Mouse (Mus musculus): ENCODE results near the gene Ap3b1. TPM values are rescaled to one million over a fixed set of nuclear protein-coding genes. Genes with fewer than 3 reads are reported as not detected.

The Ap3b1 gene
- polyA plus RNA-seq, 1 experiment from 2014 or later: 39.4 TPM

DNA sequence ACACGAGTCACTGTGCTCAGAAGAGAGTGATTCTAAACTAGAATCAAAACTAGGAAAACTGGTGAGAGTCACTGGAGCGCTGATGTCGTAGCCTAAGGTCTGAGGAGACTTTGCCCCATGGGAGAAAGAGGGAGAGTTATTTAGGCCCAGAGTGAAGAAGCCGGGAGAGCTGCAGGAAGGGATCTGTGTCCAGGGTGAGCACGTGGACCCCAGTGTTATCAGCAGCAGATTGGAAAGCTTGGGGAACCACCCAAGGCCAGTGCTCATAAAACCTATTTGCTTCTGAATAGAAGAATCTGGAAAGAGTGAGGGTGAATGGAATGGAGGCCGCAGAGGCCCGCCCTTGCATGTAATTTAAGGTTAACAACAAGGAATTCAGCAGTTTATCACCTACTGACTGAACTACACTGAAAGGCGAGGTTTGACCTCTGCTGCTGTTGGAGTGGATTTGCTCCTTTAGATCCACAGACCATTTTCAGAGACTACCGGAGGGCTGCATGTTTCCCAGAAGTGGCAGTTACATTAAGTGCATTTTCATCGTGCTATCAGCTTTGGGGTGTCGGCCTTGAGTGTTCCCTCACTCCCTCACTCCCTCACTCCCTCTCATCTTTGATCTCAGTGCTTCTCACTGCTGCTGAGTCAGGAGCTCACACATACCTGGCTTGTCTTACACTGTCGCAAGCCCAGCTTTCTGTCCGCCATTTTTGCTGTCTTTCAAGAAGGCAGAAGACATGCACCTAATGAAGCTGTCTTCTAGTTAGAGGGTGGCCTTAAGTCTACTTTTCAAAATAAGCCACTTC, 6.5 kb downstream of the Ap3b1 start:
- Histone ChIP-seq H3K4me2 (ENCODE audit: low read depth, severe bottlenecking) (no peak overlapping the region), H3K27ac (replicated peaks; ENCODE audit: low read depth, low read length) (no peak overlapping the region), H3K36me3 (ENCODE audit: control insufficient read depth, insufficient read depth, low read length) (no peaks in the 10 kb centered on the region; the same call in 1 of the 2 replicates), H3K9me3 (ENCODE audit: control insufficient read depth, low read length) (no peaks in the 10 kb centered on the region), H3K4me1 (ENCODE audit: control insufficient read depth, insufficient read depth, low read length) (no peaks in the 10 kb centered on the region), H3K27me3 (ENCODE audit: control insufficient read depth, insufficient read depth, low read length) (no peaks in the 10 kb centered on the region), H3K4me3 (ENCODE audit: low read depth, low read length) (no peak overlapping the region), H3K9ac (ENCODE audit: low read length) (no peak overlapping the region)
- DNase-seq (ENCODE audit: low spot score) (no peak), ATAC-seq (ENCODE audit: insufficient number of reproducible peaks, low FRiP score, low TSS enrichment, low read depth) (no peak)
- 80% methylated on average over 13 of the region's 13 CpGs for WGBS

GRCm38 (mm10) chr13:94367869-94368268, 9.1 kb downstream of the Ap3b1 start:
- DNase-seq (ENCODE audit: low spot score): no peak
- H3K36me3 ChIP-seq (ENCODE audit: control insufficient read depth, insufficient read depth, low read length): no peaks in the 10 kb centered on the region; the same call in 1 of the 2 replicates
- no peaks in the 10 kb centered on the region for H3K9me3 ChIP-seq (ENCODE audit: control insufficient read depth, low read length)
- no peak overlapping the region for H3K9ac ChIP-seq (ENCODE audit: low read length)
- 85% methylated on average over 2 of the region's 2 CpGs for WGBS
- no peak overlapping the region for H3K4me3 ChIP-seq (ENCODE audit: low read depth, low read length)
- no peaks in the 10 kb centered on the region for H3K27me3 ChIP-seq (ENCODE audit: control insufficient read depth, insufficient read depth, low read length)
- no peak for ATAC-seq (ENCODE audit: insufficient number of reproducible peaks, low FRiP score, low TSS enrichment, low read depth)
- no peak overlapping the region for H3K4me2 ChIP-seq (ENCODE audit: low read depth, severe bottlenecking)
- no peak overlapping the region for H3K27ac ChIP-seq (replicated peaks; ENCODE audit: low read depth, low read length)
- H3K4me1 ChIP-seq (ENCODE audit: control insufficient read depth, insufficient read depth, low read length): no peaks in the 10 kb centered on the region

- Histone ChIP-seq H3K4me3 (ENCODE audit: low read depth, low read length) (no peak overlapping the region), H3K27me3 (ENCODE audit: control insufficient read depth, insufficient read depth, low read length) (no peaks in the 10 kb centered on the region), H3K9me3 (ENCODE audit: control insufficient read depth, low read length) (no peaks in the 10 kb centered on the region), H3K36me3 (ENCODE audit: control insufficient read depth, insufficient read depth, low read length) (no peaks in the 10 kb centered on the region), H3K27ac (replicated peaks; ENCODE audit: low read depth, low read length) (no peak overlapping the region), H3K9ac (ENCODE audit: low read length) (no peak overlapping the region), H3K4me2 (ENCODE audit: low read depth, severe bottlenecking) (no peak overlapping the region), H3K4me1 (ENCODE audit: control insufficient read depth, insufficient read depth, low read length) (no peaks in the 10 kb centered on the region)
- WGBS: 94% methylated on average over 10 of the region's 10 CpGs
- no peak for ATAC-seq (ENCODE audit: insufficient number of reproducible peaks, low FRiP score, low TSS enrichment, low read depth)
- no peak for DNase-seq (ENCODE audit: low spot score)
Observed at GRCm38 (mm10) chr13:94370521-94370920, 11.8 kb downstream of the Ap3b1 start.

DNA sequence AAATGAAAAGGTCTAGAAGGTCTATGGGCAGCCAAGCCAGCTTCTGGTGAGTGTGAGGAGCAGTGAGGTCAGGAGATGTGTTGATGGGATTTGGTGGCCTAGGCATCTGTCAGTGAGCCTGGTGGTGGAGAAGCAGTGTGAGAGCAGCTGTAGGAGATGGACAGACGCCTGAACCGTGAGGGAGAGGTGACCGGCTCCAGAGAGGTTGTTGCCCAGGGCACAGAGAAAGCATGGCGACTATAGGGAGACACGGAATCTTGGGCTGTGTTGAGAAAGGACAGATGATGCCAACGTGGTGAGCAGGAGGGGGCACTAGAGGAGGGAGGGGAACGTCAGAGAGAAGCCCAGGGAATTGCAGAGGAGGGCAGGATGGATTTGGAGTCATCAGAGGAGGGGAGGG, 13.3 kb downstream of the Ap3b1 start:
- no peak overlapping the region for H3K9ac ChIP-seq (ENCODE audit: low read length)
- H3K27me3 ChIP-seq (ENCODE audit: control insufficient read depth, insufficient read depth, low read length): no peaks in the 10 kb centered on the region
- WGBS: 71% methylated on average over 7 of the region's 7 CpGs
- H3K27ac ChIP-seq (replicated peaks; ENCODE audit: low read depth, low read length): no peak overlapping the region
- H3K4me3 ChIP-seq (ENCODE audit: low read depth, low read length): no peak overlapping the region
- no peaks in the 10 kb centered on the region for H3K36me3 ChIP-seq (ENCODE audit: control insufficient read depth, insufficient read depth, low read length)
- H3K4me2 ChIP-seq (ENCODE audit: low read depth, severe bottlenecking): no peak overlapping the region
- no peak for DNase-seq (ENCODE audit: low spot score)
- ATAC-seq (ENCODE audit: insufficient number of reproducible peaks, low FRiP score, low TSS enrichment, low read depth): no peak
- H3K9me3 ChIP-seq (ENCODE audit: control insufficient read depth, low read length): no peaks in the 10 kb centered on the region
- H3K4me1 ChIP-seq (ENCODE audit: control insufficient read depth, insufficient read depth, low read length): no peaks in the 10 kb centered on the region

GRCm38 (mm10) chr13:94374131-94374530, 15.4 kb downstream of the Ap3b1 start:
- DNase-seq (ENCODE audit: low spot score): no peak
- Histone ChIP-seq H3K9me3 (ENCODE audit: control insufficient read depth, low read length) (no peaks in the 10 kb centered on the region), H3K4me3 (ENCODE audit: low read depth, low read length) (no peak overlapping the region), H3K4me1 (ENCODE audit: control insufficient read depth, insufficient read depth, low read length) (no peaks in the 10 kb centered on the region), H3K36me3 (ENCODE audit: control insufficient read depth, insufficient read depth, low read length) (no peaks in the 10 kb centered on the region), H3K9ac (ENCODE audit: low read length) (no peak overlapping the region), H3K4me2 (ENCODE audit: low read depth, severe bottlenecking) (no peak overlapping the region), H3K27ac (replicated peaks; ENCODE audit: low read depth, low read length) (no peak overlapping the region), H3K27me3 (ENCODE audit: control insufficient read depth, insufficient read depth, low read length) (no peaks in the 10 kb centered on the region)
- 92% methylated on average over 3 of the region's 3 CpGs for WGBS
- ATAC-seq (ENCODE audit: insufficient number of reproducible peaks, low FRiP score, low TSS enrichment, low read depth): no peak

DNA sequence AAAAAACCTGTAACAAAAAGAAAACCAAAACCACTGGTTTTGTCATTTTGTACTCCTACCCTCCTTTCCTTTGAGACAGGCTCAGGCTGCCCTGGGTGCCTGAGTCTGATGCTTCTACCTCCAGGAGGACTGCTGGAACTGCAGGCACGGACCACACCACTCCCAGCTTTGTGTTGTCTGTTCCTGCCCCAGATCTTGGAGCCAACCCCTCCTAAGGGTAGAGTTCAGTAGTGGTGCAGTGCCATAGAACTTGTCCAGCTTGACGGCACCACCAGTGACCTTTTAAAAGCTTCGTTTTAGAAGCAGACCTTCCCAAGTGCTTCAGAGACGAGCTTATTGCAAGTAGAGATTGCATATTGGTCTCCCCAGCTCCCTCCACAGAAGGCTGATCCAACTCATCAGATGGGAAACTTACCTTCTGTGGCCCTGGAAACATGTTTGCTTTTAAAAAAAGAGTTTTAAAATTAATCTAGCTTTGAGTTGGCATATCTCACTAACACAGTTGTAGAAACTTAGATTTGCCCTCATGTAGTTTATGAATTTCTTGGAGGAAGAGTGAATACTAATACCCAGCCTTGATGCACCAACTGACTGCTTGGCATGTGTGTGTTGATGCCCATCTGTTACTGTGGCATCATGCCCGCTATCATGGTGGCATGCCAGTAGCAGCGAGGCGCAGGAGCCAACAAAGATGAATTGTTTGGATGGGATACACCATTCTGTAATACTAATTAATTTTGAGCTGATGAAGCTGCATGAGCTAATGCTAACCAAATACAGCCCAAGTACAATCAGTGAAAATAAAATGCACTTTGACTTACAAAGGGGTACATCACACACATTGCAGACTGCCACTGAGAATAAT, 17.0 kb downstream of the Ap3b1 start:
- no peak overlapping the region for H3K9ac ChIP-seq (ENCODE audit: low read length)
- no peak overlapping the region for H3K4me3 ChIP-seq (ENCODE audit: low read depth, low read length)
- 90% methylated on average over 7 of the region's 7 CpGs for WGBS
- no peak for DNase-seq (ENCODE audit: low spot score)
- ATAC-seq (ENCODE audit: insufficient number of reproducible peaks, low FRiP score, low TSS enrichment, low read depth): no peak
- H3K27ac ChIP-seq (replicated peaks; ENCODE audit: low read depth, low read length): no peak overlapping the region
- H3K27me3 ChIP-seq (ENCODE audit: control insufficient read depth, insufficient read depth, low read length): no peaks in the 10 kb centered on the region
- H3K4me2 ChIP-seq (ENCODE audit: low read depth, severe bottlenecking): no peak overlapping the region
- no peaks in the 10 kb centered on the region for H3K9me3 ChIP-seq (ENCODE audit: control insufficient read depth, low read length)
- H3K36me3 ChIP-seq (ENCODE audit: control insufficient read depth, insufficient read depth, low read length): no peaks in the 10 kb centered on the region
- H3K4me1 ChIP-seq (ENCODE audit: control insufficient read depth, insufficient read depth, low read length): no peaks in the 10 kb centered on the region

- Histone ChIP-seq H3K4me1 (ENCODE audit: control insufficient read depth, insufficient read depth, low read length) (no peaks in the 10 kb centered on the region), H3K27me3 (ENCODE audit: control insufficient read depth, insufficient read depth, low read length) (no peaks in the 10 kb centered on the region), H3K27ac (replicated peaks; ENCODE audit: low read depth, low read length) (no peak overlapping the region), H3K4me3 (ENCODE audit: low read depth, low read length) (no peak overlapping the region), H3K9ac (ENCODE audit: low read length) (no peak overlapping the region), H3K9me3 (ENCODE audit: control insufficient read depth, low read length) (no peaks in the 10 kb centered on the region), H3K4me2 (ENCODE audit: low read depth, severe bottlenecking) (no peak overlapping the region), H3K36me3 (ENCODE audit: control insufficient read depth, insufficient read depth, low read length) (no peaks in the 10 kb centered on the region)
- ATAC-seq (ENCODE audit: insufficient number of reproducible peaks, low FRiP score, low TSS enrichment, low read depth) (no peak), DNase-seq (ENCODE audit: low spot score) (no peak)
- 92% methylated on average over 4 of the region's 4 CpGs for WGBS
Observed at GRCm38 (mm10) chr13:94379006-94379405, 20.2 kb downstream of the Ap3b1 start.

- Histone ChIP-seq H3K4me2 (ENCODE audit: low read depth, severe bottlenecking) (no peak overlapping the region), H3K4me3 (ENCODE audit: low read depth, low read length) (no peak overlapping the region), H3K36me3 (ENCODE audit: control insufficient read depth, insufficient read depth, low read length) (no peaks in the 10 kb centered on the region; the same call in 1 of the 2 replicates), H3K4me1 (ENCODE audit: control insufficient read depth, insufficient read depth, low read length) (no peaks in the 10 kb centered on the region), H3K9me3 (ENCODE audit: control insufficient read depth, low read length) (no peaks in the 10 kb centered on the region), H3K27ac (replicated peaks; ENCODE audit: low read depth, low read length) (no peak overlapping the region), H3K27me3 (ENCODE audit: control insufficient read depth, insufficient read depth, low read length) (no peaks in the 10 kb centered on the region), H3K9ac (ENCODE audit: low read length) (no peak overlapping the region)
- 91% methylated on average over 4 of the region's 4 CpGs for WGBS
- no peak for ATAC-seq (ENCODE audit: insufficient number of reproducible peaks, low FRiP score, low TSS enrichment, low read depth)
- no peak for DNase-seq (ENCODE audit: low spot score)
Observed at GRCm38 (mm10) chr13:94381427-94381826, 22.7 kb downstream of the Ap3b1 start.
